Mouse (Mus musculus): Measurements from ENCODE around the gene Shisa8.

GRCm38 (mm10) chr15:82192617-82193016 is 20.0 kb downstream of the Shisa8 start:
- TF ChIP-seq FLI1 (IDR thresholded peaks at IDR 0.05; ENCODE audit: low read length): no peak
- no peak for TF ChIP-seq GATA1 (IDR thresholded peaks at IDR 0.05; ENCODE audit: borderline replicate concordance, low read length)

Measured in megakaryocyte, embryonic 14.5 days (primary cell).